Mouse (Mus musculus): ENCODE data around the gene Otub1. TPM values are rescaled to one million over a fixed set of nuclear protein-coding genes. Genes with fewer than 3 reads are reported as not detected.

Otub1 gene
- polyA plus RNA-seq, 1 experiment from 2014 or later = 255 TPM

GRCm38 (mm10) chr19:7176041-7176696, 29.9 kb downstream of the Otub1 start:
- Histone ChIP-seq H3K4me1 (ENCODE audit: control insufficient read depth, insufficient read depth, low read length) (peaks cover 22% of the 10 kb centered on the region), H3K9ac (ENCODE audit: low read length) (no peak overlapping the region), H3K27ac (ENCODE audit: low read depth, low read length) (no peak overlapping the region), H3K36me3 (ENCODE audit: control insufficient read depth, insufficient read depth, low read length) (no peaks in the 10 kb centered on the region), H3K4me2 (ENCODE audit: low read depth) (no peak overlapping the region), H3K27me3 (ENCODE audit: control insufficient read depth, insufficient read depth, low read length) (peaks cover 16% of the 10 kb centered on the region), H3K4me3 (ENCODE audit: low read depth, low read length) (no peak overlapping the region), H3K9me3 (ENCODE audit: control insufficient read depth, low read length) (no peaks in the 10 kb centered on the region)
- ATAC-seq (ENCODE audit: insufficient read depth, low FRiP score, low TSS enrichment) = no peak
- DNase-seq (ENCODE audit: low spot score) = no peak
- 9% methylated on average over 11 of the region's 11 CpGs for WGBS

DNA sequence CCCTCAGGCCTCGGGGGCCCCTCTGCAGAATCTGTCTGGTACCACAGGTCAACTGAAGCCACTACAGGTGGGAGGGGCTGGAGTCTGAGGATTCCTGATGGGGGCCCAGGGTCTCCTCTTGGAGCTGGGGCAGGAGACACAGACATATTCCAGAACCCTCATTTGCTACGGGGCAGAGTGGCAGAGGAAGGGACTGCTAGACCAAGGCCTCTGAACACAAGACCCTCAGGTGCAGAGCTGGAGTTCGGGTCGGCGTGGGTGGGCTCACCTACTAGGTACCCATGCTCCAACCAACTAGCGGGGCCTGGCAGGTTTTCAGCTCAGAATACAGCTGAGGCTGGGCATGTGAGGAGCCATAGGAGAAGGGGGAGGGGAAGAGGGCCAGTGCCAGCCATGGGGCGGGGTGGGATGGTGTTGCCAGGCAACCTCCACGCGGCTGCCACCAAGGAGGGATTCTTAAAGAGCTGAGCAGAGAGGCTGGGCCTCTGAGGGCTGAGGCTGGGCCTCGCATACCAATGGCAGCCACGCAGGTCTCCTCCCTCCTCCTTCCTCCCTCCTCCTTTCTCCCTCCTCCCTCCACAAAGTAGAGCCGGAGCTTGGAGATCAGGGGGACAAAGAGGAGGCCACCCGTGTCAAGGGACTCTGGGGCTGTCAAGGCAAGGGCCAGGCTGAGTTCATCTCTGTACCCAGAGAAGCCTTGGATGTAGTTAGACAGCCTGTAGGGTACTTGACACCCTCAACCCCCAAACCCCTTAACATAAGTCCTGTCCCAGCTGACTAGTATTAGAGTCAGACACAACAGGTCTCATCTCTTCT, 33.9 kb downstream of the Otub1 start:
- peak; percentile 86 for DNase-seq (ENCODE audit: low spot score)
- ATAC-seq (ENCODE audit: insufficient read depth, low FRiP score, low TSS enrichment) = peak; percentile 94
- H3K4me3 ChIP-seq (ENCODE audit: low read depth, low read length) = no peak overlapping the region
- no peak overlapping the region for H3K4me2 ChIP-seq (ENCODE audit: low read depth)
- H3K27ac ChIP-seq (ENCODE audit: low read depth, low read length) = no peak overlapping the region
- H3K9me3 ChIP-seq (ENCODE audit: control insufficient read depth, low read length) = no peaks in the 10 kb centered on the region
- no peaks in the 10 kb centered on the region for H3K36me3 ChIP-seq (ENCODE audit: control insufficient read depth, insufficient read depth, low read length)
- peaks cover 24% of the 10 kb centered on the region for H3K4me1 ChIP-seq (ENCODE audit: control insufficient read depth, insufficient read depth, low read length)
- 22% methylated on average over 11 of the region's 13 CpGs for WGBS
- H3K27me3 ChIP-seq (ENCODE audit: control insufficient read depth, insufficient read depth, low read length) = peaks cover 15% of the 10 kb centered on the region
- H3K9ac ChIP-seq (ENCODE audit: low read length) = no peak overlapping the region

GRCm38 (mm10) chr19:7171447-7171846, 34.7 kb downstream of the Otub1 start:
- ATAC-seq (ENCODE audit: insufficient read depth, low FRiP score, low TSS enrichment) = 0 out of 2 replicates have a peak, but pooled peaks have one; percentile 14
- Histone ChIP-seq H3K9ac (ENCODE audit: low read length) (peak overlapping the region; percentile 26; the same call in 1 of the 2 replicates), H3K4me2 (ENCODE audit: low read depth) (no peak overlapping the region), H3K27ac (ENCODE audit: low read depth, low read length) (no peak overlapping the region), H3K36me3 (ENCODE audit: control insufficient read depth, insufficient read depth, low read length) (no peaks in the 10 kb centered on the region), H3K4me3 (ENCODE audit: low read depth, low read length) (no peak overlapping the region), H3K4me1 (ENCODE audit: control insufficient read depth, insufficient read depth, low read length) (peaks cover 22% of the 10 kb centered on the region), H3K9me3 (ENCODE audit: control insufficient read depth, low read length) (no peaks in the 10 kb centered on the region), H3K27me3 (ENCODE audit: control insufficient read depth, insufficient read depth, low read length) (peaks cover 23% of the 10 kb centered on the region)
- DNase-seq (ENCODE audit: low spot score) = no peak
- WGBS = 11% methylated on average over 8 of the region's 8 CpGs

GRCm38 (mm10) chr19:7170916-7171315, 35.2 kb downstream of the Otub1 start:
- H3K27me3 ChIP-seq (ENCODE audit: control insufficient read depth, insufficient read depth, low read length) = peaks cover 26% of the 10 kb centered on the region
- H3K9me3 ChIP-seq (ENCODE audit: control insufficient read depth, low read length) = no peaks in the 10 kb centered on the region
- no peak for DNase-seq (ENCODE audit: low spot score)
- no peaks in the 10 kb centered on the region for H3K36me3 ChIP-seq (ENCODE audit: control insufficient read depth, insufficient read depth, low read length)
- peak overlapping the region; percentile 26; the same call in 1 of the 2 replicates for H3K9ac ChIP-seq (ENCODE audit: low read length)
- H3K27ac ChIP-seq (ENCODE audit: low read depth, low read length) = no peak overlapping the region
- no peak overlapping the region; the same call in 1 of the 2 replicates for H3K4me2 ChIP-seq (ENCODE audit: low read depth)
- ATAC-seq (ENCODE audit: insufficient read depth, low FRiP score, low TSS enrichment) = no peak
- 58% methylated on average over 6 of the region's 6 CpGs for WGBS
- no peak overlapping the region for H3K4me3 ChIP-seq (ENCODE audit: low read depth, low read length)
- peaks cover 17% of the 10 kb centered on the region for H3K4me1 ChIP-seq (ENCODE audit: control insufficient read depth, insufficient read depth, low read length)

GRCm38 (mm10) chr19:7168423-7168822, 37.7 kb downstream of the Otub1 start:
- Histone ChIP-seq H3K27ac (ENCODE audit: low read depth, low read length) (no peak overlapping the region), H3K9ac (ENCODE audit: low read length) (no peak overlapping the region), H3K4me2 (ENCODE audit: low read depth) (no peak overlapping the region), H3K36me3 (ENCODE audit: control insufficient read depth, insufficient read depth, low read length) (no peaks in the 10 kb centered on the region), H3K9me3 (ENCODE audit: control insufficient read depth, low read length) (no peaks in the 10 kb centered on the region), H3K4me3 (ENCODE audit: low read depth, low read length) (no peak overlapping the region), H3K4me1 (ENCODE audit: control insufficient read depth, insufficient read depth, low read length) (peaks cover 20% of the 10 kb centered on the region), H3K27me3 (ENCODE audit: control insufficient read depth, insufficient read depth, low read length) (peaks cover 49% of the 10 kb centered on the region)
- no peak for ATAC-seq (ENCODE audit: insufficient read depth, low FRiP score, low TSS enrichment)
- no peak for DNase-seq (ENCODE audit: low spot score)
- WGBS = 26% methylated on average over 2 of the region's 2 CpGs

GRCm38 (mm10) chr19:7166767-7167166, 39.3 kb downstream of the Otub1 start:
- no peak overlapping the region for H3K4me2 ChIP-seq (ENCODE audit: low read depth)
- 19% methylated on average over 6 of the region's 6 CpGs for WGBS
- peaks cover 11% of the 10 kb centered on the region for H3K4me1 ChIP-seq (ENCODE audit: control insufficient read depth, insufficient read depth, low read length)
- no peak overlapping the region for H3K9ac ChIP-seq (ENCODE audit: low read length)
- DNase-seq (ENCODE audit: low spot score) (no peak), ATAC-seq (ENCODE audit: insufficient read depth, low FRiP score, low TSS enrichment) (no peak)
- no peaks in the 10 kb centered on the region for H3K36me3 ChIP-seq (ENCODE audit: control insufficient read depth, insufficient read depth, low read length)
- H3K4me3 ChIP-seq (ENCODE audit: low read depth, low read length) = no peak overlapping the region
- H3K9me3 ChIP-seq (ENCODE audit: control insufficient read depth, low read length) = no peaks in the 10 kb centered on the region
- peaks cover 52% of the 10 kb centered on the region for H3K27me3 ChIP-seq (ENCODE audit: control insufficient read depth, insufficient read depth, low read length)
- H3K27ac ChIP-seq (ENCODE audit: low read depth, low read length) = no peak overlapping the region

DNA sequence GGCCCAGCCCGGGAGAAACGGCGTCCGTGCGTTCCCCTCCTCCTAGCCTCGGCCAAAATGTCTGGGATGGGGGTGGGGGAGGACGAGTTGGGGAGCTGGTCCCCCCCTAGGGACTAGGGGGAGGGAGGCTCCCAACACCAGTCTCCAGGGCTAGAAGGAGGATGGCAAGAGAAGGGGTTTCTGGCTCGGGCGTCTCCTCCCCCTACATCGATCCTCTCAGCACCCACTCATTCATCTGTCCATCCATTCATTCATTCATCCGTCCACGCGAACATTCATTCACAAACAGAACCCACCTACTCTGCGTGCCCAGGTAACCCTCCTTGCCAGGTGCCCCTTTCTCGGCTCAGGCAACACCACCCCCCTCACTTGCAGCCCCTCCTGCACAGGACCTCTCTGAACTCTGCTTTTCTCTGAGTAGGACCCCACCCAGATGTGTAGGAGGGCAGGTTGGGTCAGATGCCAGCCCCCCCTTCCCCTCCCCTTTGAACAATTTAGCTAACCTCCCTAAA, 39.9 kb downstream of the Otub1 start:
- Histone ChIP-seq H3K4me2 (ENCODE audit: low read depth) (peak overlapping the region; percentile 92), H3K9me3 (ENCODE audit: control insufficient read depth, low read length) (no peaks in the 10 kb centered on the region), H3K4me3 (ENCODE audit: low read depth, low read length) (peak overlapping the region; percentile 61), H3K36me3 (ENCODE audit: control insufficient read depth, insufficient read depth, low read length) (no peaks in the 10 kb centered on the region), H3K9ac (ENCODE audit: low read length) (peak overlapping the region; percentile 66), H3K4me1 (ENCODE audit: control insufficient read depth, insufficient read depth, low read length) (peaks cover 6% of the 10 kb centered on the region), H3K27ac (ENCODE audit: low read depth, low read length) (no peak overlapping the region), H3K27me3 (ENCODE audit: control insufficient read depth, insufficient read depth, low read length) (peaks cover 52% of the 10 kb centered on the region)
- 1% methylated on average over 13 of the region's 15 CpGs for WGBS
- no peak for DNase-seq (ENCODE audit: low spot score)
- no peak for ATAC-seq (ENCODE audit: insufficient read depth, low FRiP score, low TSS enrichment)

DNA sequence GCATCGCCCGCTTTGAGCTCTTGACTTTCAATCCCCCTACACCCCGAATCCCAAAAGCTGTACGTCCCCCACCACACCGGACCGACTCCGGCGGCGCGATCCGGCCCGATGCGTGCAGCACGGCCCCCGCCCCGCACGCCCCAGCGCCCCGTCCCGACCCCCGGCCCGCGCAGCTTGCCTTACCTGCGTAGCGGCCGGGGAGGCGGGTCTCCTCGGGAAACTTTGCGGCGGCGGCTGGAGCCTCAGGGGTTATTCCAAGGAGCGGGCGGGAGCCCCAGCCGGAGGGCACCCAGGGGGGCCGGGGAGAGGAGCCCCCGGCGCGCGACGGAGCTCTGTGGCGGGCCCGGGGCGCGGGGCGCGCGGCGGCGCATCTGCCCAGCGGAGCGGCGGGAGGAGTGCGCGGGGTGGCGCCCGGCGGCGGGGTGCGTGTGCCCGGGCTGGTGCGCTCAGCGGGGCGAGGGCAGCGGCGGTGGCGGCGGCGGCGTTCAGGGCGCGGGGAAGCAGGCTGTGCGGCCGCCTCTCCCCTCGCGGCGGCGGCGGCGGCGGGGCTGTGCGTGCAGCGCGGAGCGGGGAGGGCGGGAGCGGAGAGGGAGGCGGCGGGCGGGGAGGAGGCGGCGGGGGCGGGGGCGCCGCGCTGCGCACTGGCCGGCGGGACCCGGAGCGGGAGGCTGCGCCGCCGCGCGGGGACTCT, 40.5 kb downstream of the Otub1 start:
- Histone ChIP-seq H3K4me2 (ENCODE audit: low read depth) (peak overlapping the region; percentile 92), H3K4me3 (ENCODE audit: low read depth, low read length) (peak overlapping the region; percentile 61), H3K27me3 (ENCODE audit: control insufficient read depth, insufficient read depth, low read length) (peaks cover 50% of the 10 kb centered on the region), H3K9ac (ENCODE audit: low read length) (peak overlapping the region; percentile 66), H3K4me1 (ENCODE audit: control insufficient read depth, insufficient read depth, low read length) (peaks cover 3% of the 10 kb centered on the region), H3K9me3 (ENCODE audit: control insufficient read depth, low read length) (no peaks in the 10 kb centered on the region), H3K27ac (ENCODE audit: low read depth, low read length) (no peak overlapping the region), H3K36me3 (ENCODE audit: control insufficient read depth, insufficient read depth, low read length) (no peaks in the 10 kb centered on the region)
- WGBS = under 1% methylated on average over 29 of the region's 105 CpGs
- DNase-seq (ENCODE audit: low spot score) (peak; percentile 40), ATAC-seq (ENCODE audit: insufficient read depth, low FRiP score, low TSS enrichment) (peak; percentile 42; the same call in 1 of the 2 replicates)

Data from neural tube, embryonic 11.5 days (tissue).